Mouse (Mus musculus): ENCODE data around the gene Ctrc. TPM values are rescaled to one million over a fixed set of nuclear protein-coding genes. Genes with fewer than 3 reads are reported as not detected.

The Ctrc gene
- total and polyA plus RNA-seq, 3 experiments: not detected

DNA sequence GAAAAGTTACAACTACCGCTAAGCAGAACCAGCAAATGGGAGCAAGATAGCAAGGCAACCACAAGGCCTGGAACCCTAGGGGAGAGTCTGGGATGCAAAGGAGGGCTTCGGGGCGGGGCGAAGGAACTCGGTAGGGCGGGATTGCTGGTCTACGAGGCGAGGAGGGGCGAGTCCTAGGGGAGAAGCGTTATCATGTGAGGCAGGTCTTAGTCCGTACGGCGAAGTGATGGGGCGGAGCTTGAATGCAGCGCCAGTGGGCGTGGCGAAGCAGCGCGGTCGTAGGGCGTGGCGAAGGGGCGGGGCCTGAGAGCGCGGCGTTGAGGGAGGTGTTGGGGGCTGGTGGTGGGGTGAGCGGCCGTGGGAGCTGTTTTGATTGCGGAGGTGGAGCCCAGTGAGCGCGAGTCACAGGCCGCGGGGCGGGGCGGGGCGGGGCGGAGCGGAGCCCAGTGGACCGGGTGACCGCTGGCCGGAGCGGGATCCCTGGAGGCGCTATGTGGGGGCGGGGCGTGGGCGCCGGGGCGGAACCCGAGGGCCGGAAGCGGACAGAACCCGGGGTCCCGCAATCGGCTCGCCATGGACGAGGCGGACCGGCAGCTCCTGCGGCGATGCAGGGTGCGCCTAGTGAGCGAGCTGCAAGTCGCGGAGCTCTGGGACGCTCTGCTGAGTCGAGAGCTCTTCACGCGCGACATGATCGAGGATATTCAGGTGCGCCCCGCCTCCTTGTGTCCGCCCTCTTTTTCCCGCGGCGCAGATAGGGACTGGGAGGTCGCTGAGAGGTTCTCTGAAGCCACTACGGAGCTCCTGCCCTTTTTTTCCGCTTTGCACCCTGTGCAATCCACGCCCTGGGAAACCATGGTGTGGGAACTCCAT is 52.6 kb downstream of the Ctrc start, which contains the start of gene Casp9 (continued):
- TF ChIP-seq USF1 (IDR thresholded peaks at IDR 0.05; ENCODE audit: low read depth, low read length): 0 out of 2 replicates have a peak, but pooled peaks have one; percentile 19
- TF ChIP-seq KAT2A (IDR thresholded peaks at IDR 0.05; ENCODE audit: insufficient replicate concordance, low read length): 0 out of 2 replicates have a peak, but pooled peaks have one; percentile 46
- no peak for TF ChIP-seq CTCF (conservative IDR thresholded peaks at IDR 0.05 in 1 of 2, IDR thresholded peaks at IDR 0.05 in 1 of 2; ENCODE audit: low read depth in 2 of 2, low read length in 2 of 2)
- peak; percentile 11; the same call in 1 of the 2 replicates for TF ChIP-seq HCFC1 (IDR thresholded peaks at IDR 0.05; ENCODE audit: low read depth, low read length)
- 0 out of 2 replicates have a peak, but pooled peaks have one; percentile 13 for TF ChIP-seq CHD2 (IDR thresholded peaks at IDR 0.05; ENCODE audit: low read length)
- no peak for TF ChIP-seq NRF1 (IDR thresholded peaks at IDR 0.05; ENCODE audit: low read depth, low read length)
- TF ChIP-seq RAD21 (IDR thresholded peaks at IDR 0.05; ENCODE audit: low read depth, low read length): no peak
- TF ChIP-seq PAX5 (IDR thresholded peaks at IDR 0.05; ENCODE audit: low read length): no peak

DNA sequence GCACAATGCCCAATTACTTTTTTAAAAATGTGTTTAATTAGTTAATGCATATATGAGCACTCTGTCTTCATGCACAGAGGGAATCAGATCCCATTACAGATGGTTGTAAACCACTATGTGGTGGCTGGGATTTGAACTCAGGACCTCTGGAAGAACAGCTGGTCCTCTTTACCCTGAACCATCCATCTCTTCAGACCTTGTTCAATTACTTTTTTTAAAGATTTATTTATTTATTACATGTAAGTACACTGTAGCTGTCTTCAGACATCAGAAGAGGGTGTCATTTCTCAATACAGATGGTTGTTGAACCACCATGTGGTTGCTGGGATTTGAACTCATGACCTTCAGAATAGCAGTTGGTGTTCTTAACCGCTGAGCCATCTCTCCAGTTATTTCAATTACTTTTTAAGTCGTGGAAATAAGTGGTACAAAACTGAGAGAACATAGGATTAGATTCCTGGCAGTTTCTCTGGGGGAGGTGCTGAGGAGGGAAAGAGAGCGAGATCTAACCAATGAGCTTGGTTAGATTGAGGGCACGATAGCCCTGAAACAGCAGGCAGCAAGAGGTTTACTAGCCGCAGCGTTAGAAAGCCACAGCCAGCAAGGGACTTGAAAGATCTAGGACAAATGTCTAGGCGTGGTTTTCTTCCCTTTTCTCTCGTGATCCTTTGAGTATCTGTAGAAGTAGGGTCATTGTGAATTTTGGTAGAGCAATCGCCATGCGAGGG is 53.4 kb downstream of the Ctrc start:
- Histone ChIP-seq H3K9ac (ENCODE audit: insufficient read depth, low read depth) (peak overlapping the region; percentile 43; the same call in 1 of the 2 replicates), H3K27ac (ENCODE audit: insufficient read depth, low read depth) (peak overlapping the region; percentile 51), H3K4me1 (ENCODE audit: control insufficient read depth in 1 of 2, insufficient read depth in 2 of 2) (peaks cover 22 to 55% of the 10 kb centered on the region in 2 experiments), H3K4me2 (ENCODE audit: insufficient read depth, low read depth, poor library complexity, severe bottlenecking) (peak overlapping the region; percentile 55), H3K4me3 (replicated peaks in 1 of 3; ENCODE audit: low read depth in 2 of 3, low read length in 2 of 3, poor library complexity in 1 of 3) (peak overlapping the region; percentile 30 to 70 (median 45)), H3K9me3 (replicated peaks; ENCODE audit: low read length) (no peaks in the 10 kb centered on the region), H3K79me2 (replicated peaks; ENCODE audit: control insufficient read depth, extremely low read depth, insufficient read depth, poor library complexity, severe bottlenecking) (no peaks in the 10 kb centered on the region), H3K36me3 (replicated peaks in 1 of 2; ENCODE audit: control insufficient read depth in 1 of 2, insufficient read depth in 1 of 2, low read length in 1 of 2) (peaks cover 9 to 25% of the 10 kb centered on the region in 2 experiments), H3K27me3 (replicated peaks) (no peaks in the 10 kb centered on the region)
- DNase-seq (ENCODE audit: extremely low read depth): peak; percentile 66
- in situ Hi-C loops (cut with MboI; ENCODE audit: low pct_ligation_motif_present, low pct_unique_long_range_greater_than_20kb, low sequenced_read_pairs): no loop called here
- dilution Hi-C loops (cut with MboI; ENCODE audit: extremely low pct_ligation_motif_present, extremely low pct_unique_long_range_greater_than_20kb, low sequenced_read_pairs): no loop called here
- TF ChIP-seq USF2 (conservative IDR thresholded peaks at IDR 0.05; ENCODE audit: low read depth, low read length) (no peak), MAFK (IDR thresholded peaks at IDR 0.05; ENCODE audit: insufficient replicate concordance, low read length) (no peak), POLR2A (IDR thresholded peaks at IDR 0.05; ENCODE audit: low read depth, low read length) (peak; percentile 60), TBP (conservative IDR thresholded peaks at IDR 0.05; ENCODE audit: low read depth, low read length) (peak; percentile 93), UBTF (IDR thresholded peaks at IDR 0.05; ENCODE audit: low read depth, low read length) (no peak), ZMIZ1 (IDR thresholded peaks at IDR 0.05; ENCODE audit: low read depth, low read length) (peak; percentile 83; the same call in 1 of the 2 replicates), ZNF384 (IDR thresholded peaks at IDR 0.05; ENCODE audit: low read depth, low read length) (no peak), TCF12 (IDR thresholded peaks at IDR 0.05; ENCODE audit: low read depth, low read length) (no peak), SMC3 (IDR thresholded peaks at IDR 0.05; ENCODE audit: low read depth, low read length) (no peak), JUN (IDR thresholded peaks at IDR 0.05; ENCODE audit: insufficient read depth, low read depth, low read length) (no peak), CTCF (conservative IDR thresholded peaks at IDR 0.05 in 1 of 2, IDR thresholded peaks at IDR 0.05 in 1 of 2; ENCODE audit: low read depth in 2 of 2, low read length in 2 of 2) (no peak), MYC (IDR thresholded peaks at IDR 0.05; ENCODE audit: low read depth, low read length) (no peak), NELFE (IDR thresholded peaks at IDR 0.05; ENCODE audit: low read depth, low read length) (no peak)
